Mouse (Mus musculus): ENCODE data around the gene Slc17a9.
A peak's percentile ranks its signal among the peaks of the same experiment; 100 is the strongest.

Slc17a9 gene

DNA sequence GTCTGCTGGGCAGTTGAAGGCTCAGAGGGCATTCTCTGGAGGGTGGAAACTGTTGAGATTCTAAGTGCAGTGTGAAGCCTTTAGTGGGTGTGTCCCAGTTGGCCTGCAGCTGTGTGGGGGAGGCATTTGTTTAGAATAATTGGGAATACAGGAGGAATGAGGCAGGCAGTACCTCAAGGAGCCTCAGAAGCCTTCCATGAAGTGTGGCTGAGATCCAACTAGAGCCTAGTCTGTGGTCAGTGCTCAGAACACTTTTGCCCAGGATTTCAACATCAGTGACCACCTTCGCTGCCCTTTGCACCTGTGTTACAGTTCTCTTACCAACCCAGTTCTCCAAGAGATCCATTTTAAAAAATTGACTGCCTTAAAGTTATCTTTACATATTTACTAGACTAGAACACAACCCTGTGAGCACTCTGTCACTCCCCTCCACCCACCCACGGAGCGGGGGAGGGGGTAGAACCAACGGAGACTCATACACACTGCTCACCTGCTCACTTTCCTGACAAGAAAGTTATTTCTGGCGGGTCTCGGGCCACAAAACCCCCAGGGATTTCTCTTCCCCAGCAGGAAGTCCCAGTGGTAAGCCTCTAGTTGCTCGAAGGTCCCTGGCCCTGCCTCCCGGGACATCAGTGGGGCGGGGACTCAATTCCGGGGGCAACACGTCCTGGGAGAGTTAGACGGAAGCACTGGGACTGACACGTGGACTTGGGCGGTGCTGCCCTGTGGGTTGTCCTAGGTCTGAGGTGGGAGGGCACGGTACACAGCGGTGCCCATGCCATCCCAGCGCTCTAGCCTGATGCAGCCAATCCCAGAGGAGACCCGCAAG, at the start of gene Slc17a9:
TSS of gene Slc17a9 (plus strand) at position 679 of the 829 bp plus-strand sequence.
- DNase-seq (ENCODE audit: extremely low spot score), result no peak

DNA sequence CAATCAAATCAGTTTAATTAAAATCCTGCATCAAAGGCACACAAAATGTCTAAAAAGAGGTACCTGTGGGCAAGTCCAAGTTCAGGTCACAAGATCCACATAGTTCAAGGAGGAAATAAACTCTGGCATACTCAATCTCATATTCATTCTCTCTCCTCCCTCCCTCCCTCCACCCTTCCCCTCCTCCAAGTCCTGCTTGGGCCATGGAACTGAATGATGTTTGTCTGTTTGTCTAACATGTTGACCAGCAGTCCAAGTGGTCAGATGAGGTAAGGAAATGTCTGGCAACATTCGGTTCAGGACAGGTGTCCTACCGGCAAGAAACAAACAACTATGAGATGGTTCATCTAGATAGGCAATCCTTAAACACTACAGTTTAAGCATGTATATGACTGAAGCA, 48.4 kb upstream of the Slc17a9 start:
- no peak for DNase-seq (ENCODE audit: extremely low spot score)

DNA sequence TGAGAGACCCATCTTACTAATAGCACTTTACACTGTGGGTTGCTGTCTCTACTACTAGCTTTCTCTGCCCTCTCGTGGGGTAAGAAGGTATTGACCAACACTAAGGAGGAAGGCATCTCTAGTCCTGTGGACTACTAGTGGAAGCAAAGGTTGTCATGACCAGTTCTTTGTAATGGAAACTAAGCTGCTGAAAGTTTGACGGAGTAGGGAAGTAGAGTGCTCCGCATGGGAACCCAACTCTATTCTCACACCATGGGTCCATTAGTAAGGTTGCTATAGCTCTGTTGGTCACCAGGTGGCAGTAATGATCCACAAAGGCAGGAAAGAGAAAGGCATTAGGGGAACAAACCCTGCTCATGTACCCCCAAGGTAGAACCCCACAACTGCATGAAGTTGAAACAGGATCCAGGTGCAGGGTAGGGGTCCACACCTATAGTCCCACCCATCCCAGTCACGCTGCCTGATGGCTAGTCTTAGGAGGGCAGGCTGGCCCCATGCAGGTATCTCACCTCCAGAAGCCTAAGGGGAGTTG, 46.4 kb upstream of the Slc17a9 start:
- DNase-seq (ENCODE audit: extremely low spot score), result peak; percentile 61

GRCm38 (mm10) chr2:180681225-180681624, 43.8 kb upstream of the Slc17a9 start:
- no peak for DNase-seq (ENCODE audit: extremely low spot score)

- no peak for DNase-seq (ENCODE audit: extremely low spot score)
Measured at GRCm38 (mm10) chr2:180683524-180683923, 41.5 kb upstream of the Slc17a9 start.

DNA sequence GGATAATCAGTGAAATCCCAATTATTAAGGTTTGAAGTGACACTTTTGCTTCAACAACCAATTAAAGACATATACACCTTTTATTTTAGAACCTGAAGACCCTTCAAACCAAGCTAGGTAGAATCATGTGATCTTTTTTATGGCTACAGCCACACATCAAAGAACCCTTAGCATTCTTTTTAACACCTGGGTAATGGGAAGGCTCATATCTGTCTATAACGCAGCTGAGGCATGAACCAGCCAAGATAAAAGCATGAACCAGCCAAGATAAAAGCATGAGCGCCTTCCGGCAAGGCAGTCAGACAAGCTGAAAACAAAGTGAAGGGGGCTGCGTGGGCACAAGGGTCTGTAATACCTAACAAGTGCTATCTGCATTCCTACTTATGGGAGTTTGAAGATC, 41.0 kb upstream of the Slc17a9 start:
- no peak for DNase-seq (ENCODE audit: extremely low spot score)

- no peak for DNase-seq (ENCODE audit: extremely low spot score)
Measured at GRCm38 (mm10) chr2:180689841-180690240, 35.2 kb upstream of the Slc17a9 start.

DNA sequence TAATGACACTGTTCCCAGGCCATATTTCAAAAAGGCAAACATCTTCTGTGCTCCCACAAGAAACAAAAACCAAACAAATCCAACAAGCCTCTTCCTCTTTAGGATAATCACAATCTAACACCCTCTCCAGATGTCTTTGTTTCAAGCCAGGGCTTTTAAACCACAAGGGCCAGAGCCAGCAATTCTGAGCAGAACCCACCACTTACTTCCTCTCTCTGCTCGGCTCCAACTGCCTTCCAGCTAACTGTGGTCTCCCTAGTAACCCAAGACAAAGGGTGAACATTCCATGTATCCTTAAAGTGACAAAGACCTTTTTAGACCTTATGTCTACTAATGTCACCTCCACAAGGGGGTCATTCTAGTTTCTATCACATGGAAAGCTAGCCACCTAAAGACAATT, 32.4 kb upstream of the Slc17a9 start:
- peak; percentile 55 for DNase-seq (ENCODE audit: extremely low spot score)

DNA sequence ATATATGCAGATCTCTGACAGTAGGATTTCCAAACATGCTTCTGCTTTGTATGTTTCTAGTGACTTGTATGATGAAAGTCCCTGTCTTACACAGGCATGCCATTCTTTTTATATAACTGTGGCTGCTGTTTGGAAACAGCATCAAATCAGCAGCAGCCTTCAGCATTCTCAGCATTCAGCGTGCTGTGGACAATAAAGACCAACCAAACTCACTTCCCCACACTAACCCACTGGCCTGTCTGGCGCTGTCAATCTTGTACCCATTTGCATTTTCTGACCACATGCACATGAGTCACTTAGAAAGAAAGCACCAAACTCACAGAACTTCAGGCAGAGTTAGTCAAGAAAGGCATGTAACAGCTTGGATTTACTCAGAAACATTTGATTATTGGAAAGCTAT, 29.9 kb upstream of the Slc17a9 start:
- no peak for DNase-seq (ENCODE audit: extremely low spot score)

DNA sequence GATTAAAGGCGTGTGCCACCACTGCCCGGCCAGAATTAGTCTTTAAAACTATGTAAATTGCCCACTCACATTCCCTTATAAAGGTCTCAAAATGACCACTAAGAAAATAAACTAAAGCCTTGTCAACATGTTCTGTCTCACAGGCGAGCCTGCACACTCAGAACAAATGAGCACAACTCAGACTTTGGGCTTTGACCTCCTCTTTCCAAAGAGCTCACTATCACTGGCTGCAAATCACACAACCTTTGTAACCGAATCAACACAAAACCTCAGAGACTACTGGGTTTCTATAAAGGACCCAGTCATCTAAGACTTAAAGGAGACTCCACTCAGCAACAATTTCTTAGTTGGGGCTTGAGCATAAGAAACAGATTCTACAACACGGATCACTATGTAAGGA, 24.6 kb upstream of the Slc17a9 start:
- no peak for DNase-seq (ENCODE audit: extremely low spot score)

GRCm38 (mm10) chr2:180701053-180701766, 23.9 kb upstream of the Slc17a9 start:
- DNase-seq (ENCODE audit: extremely low spot score), result no peak

- peak; percentile 91 for DNase-seq (ENCODE audit: extremely low spot score)
Measured at GRCm38 (mm10) chr2:180701767-180702621, 23.1 kb upstream of the Slc17a9 start.

- no peak for DNase-seq (ENCODE audit: extremely low spot score)
Measured at GRCm38 (mm10) chr2:180702701-180703149, 22.3 kb upstream of the Slc17a9 start.

DNA sequence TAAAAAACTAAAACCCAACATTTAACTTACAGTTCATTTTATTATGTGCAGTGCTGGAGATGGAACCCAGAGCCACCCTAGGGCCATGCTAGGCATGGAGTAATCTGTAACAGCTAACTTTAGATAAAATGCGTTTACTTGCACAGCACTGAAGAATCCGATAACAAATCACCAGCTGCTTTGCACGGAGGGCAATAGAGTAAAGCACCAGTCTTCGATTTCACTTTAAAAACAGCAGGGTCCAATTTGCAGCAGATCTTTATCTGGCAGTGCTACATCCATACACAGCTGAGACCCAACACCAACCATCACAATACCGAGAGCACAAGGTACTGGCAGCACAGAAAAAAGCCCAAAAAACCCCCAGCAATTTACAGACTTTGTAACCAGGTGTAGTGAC, 21.9 kb upstream of the Slc17a9 start:
- DNase-seq (ENCODE audit: extremely low spot score), result no peak

GRCm38 (mm10) chr2:180703645-180704359, 21.3 kb upstream of the Slc17a9 start:
- DNase-seq (ENCODE audit: extremely low spot score), result no peak

DNA sequence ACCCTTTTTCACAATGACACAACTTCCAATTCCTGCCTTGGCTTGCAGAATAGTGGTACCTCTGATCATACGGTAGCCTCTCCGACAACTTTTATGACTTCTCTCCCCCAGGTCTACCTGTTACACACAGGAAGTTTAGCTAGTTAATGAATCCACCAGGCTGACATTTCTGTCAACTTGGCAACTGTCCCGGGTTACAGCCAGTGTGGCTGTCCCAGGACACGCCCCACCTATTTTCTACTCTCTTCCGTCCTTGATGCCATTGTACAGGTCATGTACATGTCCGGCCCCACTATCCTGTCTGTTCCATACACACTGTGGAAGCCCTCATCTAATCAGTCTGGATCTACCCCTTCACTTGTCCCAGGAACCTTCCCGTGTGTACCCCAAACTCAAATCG, 20.5 kb upstream of the Slc17a9 start:
- DNase-seq (ENCODE audit: extremely low spot score), result no peak

GRCm38 (mm10) chr2:180705066-180705465, 20.0 kb upstream of the Slc17a9 start:
- DNase-seq (ENCODE audit: extremely low spot score), result no peak

- DNase-seq (ENCODE audit: extremely low spot score), result no peak
Measured at GRCm38 (mm10) chr2:180705975-180706374, 19.1 kb upstream of the Slc17a9 start.

DNA sequence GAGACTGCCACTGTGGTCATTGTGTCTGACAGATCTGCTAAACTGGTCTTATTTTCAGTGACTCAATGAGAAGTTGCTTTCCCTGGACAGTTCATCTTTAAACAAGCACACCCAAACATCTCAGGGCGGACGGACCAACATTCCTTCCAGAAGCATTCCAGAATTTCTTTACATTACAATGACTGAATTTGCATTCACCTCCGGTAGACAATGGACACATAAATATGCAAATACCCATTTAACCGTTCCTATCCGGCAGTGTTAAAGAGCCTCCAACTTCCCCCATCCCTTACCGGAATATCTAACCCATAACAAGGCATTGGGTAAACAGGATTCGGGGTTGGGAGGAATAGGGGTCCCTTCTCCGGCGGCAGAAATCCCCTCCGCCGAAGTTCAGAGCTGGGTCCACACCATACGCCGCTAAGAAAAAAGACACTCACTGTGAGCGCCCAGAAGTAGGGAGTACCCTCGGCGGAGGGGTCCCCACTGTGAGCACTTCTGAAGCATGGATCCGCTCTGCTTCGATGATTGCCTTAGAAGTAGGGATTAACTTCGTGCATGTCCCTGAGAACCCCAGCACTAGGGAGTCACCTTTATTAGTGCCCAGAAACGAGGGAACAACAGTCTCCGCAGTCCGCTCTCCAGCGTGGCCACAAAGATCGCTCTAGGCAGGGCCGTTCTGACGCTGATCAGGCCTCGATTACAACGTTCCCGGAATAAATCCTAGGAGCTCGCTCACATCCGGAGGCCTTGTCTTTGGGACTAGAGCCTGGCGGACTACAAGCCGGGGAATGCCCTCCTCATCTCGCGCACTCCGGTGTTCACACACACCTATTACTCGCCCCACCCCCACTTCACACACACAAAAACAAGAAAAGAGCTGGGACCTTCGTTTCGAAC, 15.8 kb upstream of the Slc17a9 start:
- no peak for DNase-seq (ENCODE audit: extremely low spot score)

- DNase-seq (ENCODE audit: extremely low spot score), result peak; percentile 94
Measured at GRCm38 (mm10) chr2:180709923-180710272, 15.2 kb upstream of the Slc17a9 start, which contains the start of the genes Dido1 and Gid8. TSS of gene Dido1 (minus strand) at chr2:180709999. TSS of gene Gid8 (plus strand) at chr2:180710117.

All from embryo, embryonic 9.5 days (tissue).